Mouse (Mus musculus): Measurements from ENCODE around the gene Polr2a. TPM values are rescaled to one million over a fixed set of nuclear protein-coding genes. Genes with fewer than 3 reads are reported as not detected.
"Not testable (repeated sequence)": the region's sequence is repeated elsewhere in the genome, so short reads cannot be mapped to it uniquely, and the experiment has no call there.

Polr2a gene
- polyA plus RNA-seq, 1 experiment from 2014 or later = 27.2 TPM

- H3K9ac ChIP-seq = no peak overlapping the region
- H3K27me3 ChIP-seq = no peaks in the 10 kb centered on the region
- no peak for ATAC-seq (ENCODE audit: low FRiP score, low read depth)
- no peaks in the 10 kb centered on the region for H3K36me3 ChIP-seq
- H3K4me2 ChIP-seq (replicated peaks) = no peak overlapping the region
- peaks cover 12% of the 10 kb centered on the region for H3K4me1 ChIP-seq
- no peaks in the 10 kb centered on the region for H3K9me3 ChIP-seq
- no peak overlapping the region for H3K4me3 ChIP-seq
- H3K27ac ChIP-seq = no peak overlapping the region
- 55% methylated on average over 3 of the region's 3 CpGs for WGBS
These were observed 49.7 kb downstream of the Polr2a start for GRCm38 (mm10) chr11:69708614-69709265.

DNA sequence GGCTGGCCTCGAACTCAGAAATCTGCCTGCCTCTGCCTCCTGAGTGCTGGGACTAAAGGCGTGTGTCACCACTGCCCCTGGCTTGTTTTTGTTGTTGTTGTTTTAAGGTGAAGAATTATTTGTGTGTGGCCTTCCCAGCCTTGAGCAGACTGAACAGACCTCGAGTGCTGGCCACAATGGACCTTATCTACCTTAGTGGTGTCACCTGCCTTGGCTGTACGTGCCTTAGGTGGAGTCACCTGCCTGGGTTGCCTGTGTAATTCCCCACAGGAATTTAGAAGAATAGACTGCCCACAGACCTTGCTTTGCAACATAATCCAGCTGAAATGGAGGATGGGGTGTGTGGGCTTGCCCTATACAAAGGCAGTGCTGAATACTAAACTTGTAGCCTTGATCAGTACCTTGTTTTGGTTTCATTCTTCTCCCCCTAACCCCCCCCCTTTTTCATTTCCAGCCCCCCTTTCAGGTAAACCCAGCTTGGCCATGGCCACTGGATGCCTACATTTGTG is 50.5 kb downstream of the Polr2a start:
- no peak for ATAC-seq (ENCODE audit: low FRiP score, low read depth)
- Histone ChIP-seq H3K4me3 (no peak overlapping the region), H3K36me3 (no peaks in the 10 kb centered on the region), H3K27ac (no peak overlapping the region), H3K4me1 (peaks cover 12% of the 10 kb centered on the region), H3K9me3 (no peaks in the 10 kb centered on the region), H3K4me2 (replicated peaks) (no peak overlapping the region), H3K27me3 (no peaks in the 10 kb centered on the region), H3K9ac (no peak overlapping the region)
- 82% methylated on average over 4 of the region's 4 CpGs for WGBS

DNA sequence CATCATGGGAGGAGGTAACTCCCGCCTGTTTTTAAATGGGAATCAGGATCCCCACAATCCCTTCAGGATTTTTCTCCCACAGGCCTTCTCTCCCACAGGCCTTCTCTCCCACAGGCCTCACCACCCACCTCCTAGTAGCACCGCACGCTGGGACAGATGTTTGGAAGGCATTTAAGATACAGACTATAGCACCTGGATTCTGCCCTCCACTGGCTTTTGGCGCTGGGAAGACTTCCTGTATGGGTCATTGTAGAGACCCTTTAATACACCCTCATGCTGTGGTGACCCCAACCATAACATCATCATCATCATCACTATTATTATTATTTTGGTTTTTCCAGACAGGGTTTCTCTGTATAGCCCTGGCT is 51.0 kb downstream of the Polr2a start:
- WGBS = 89% methylated on average over 4 of the region's 4 CpGs
- H3K9ac ChIP-seq = no peak overlapping the region
- H3K9me3 ChIP-seq = no peaks in the 10 kb centered on the region
- H3K36me3 ChIP-seq = no peaks in the 10 kb centered on the region
- H3K27me3 ChIP-seq = no peaks in the 10 kb centered on the region
- H3K4me1 ChIP-seq = peaks cover 12% of the 10 kb centered on the region
- no peak overlapping the region for H3K27ac ChIP-seq
- no peak overlapping the region for H3K4me2 ChIP-seq (replicated peaks)
- no peak for ATAC-seq (ENCODE audit: low FRiP score, low read depth)
- H3K4me3 ChIP-seq = no peak overlapping the region

- Histone ChIP-seq H3K4me2 (replicated peaks) (no peak overlapping the region), H3K27ac (no peak overlapping the region), H3K9ac (no peak overlapping the region), H3K4me1 (peaks cover 12% of the 10 kb centered on the region), H3K4me3 (no peak overlapping the region), H3K36me3 (no peaks in the 10 kb centered on the region), H3K9me3 (no peaks in the 10 kb centered on the region), H3K27me3 (no peaks in the 10 kb centered on the region)
- no peak for ATAC-seq (ENCODE audit: low FRiP score, low read depth)
- 46% methylated on average over 6 of the region's 6 CpGs for WGBS
These were observed 51.5 kb downstream of the Polr2a start for GRCm38 (mm10) chr11:69706775-69707479.

- H3K27ac ChIP-seq = no peak overlapping the region
- peaks cover 8% of the 10 kb centered on the region for H3K4me1 ChIP-seq
- no peaks in the 10 kb centered on the region for H3K27me3 ChIP-seq
- WGBS = 42% methylated on average over 2 of the region's 2 CpGs
- H3K4me2 ChIP-seq (replicated peaks) = no peak overlapping the region
- H3K36me3 ChIP-seq = no peaks in the 10 kb centered on the region
- no peak for ATAC-seq (ENCODE audit: low FRiP score, low read depth)
- H3K9ac ChIP-seq = no peak overlapping the region
- no peaks in the 10 kb centered on the region for H3K9me3 ChIP-seq
- no peak overlapping the region for H3K4me3 ChIP-seq
These were observed 53.8 kb downstream of the Polr2a start for GRCm38 (mm10) chr11:69704613-69705010.

DNA sequence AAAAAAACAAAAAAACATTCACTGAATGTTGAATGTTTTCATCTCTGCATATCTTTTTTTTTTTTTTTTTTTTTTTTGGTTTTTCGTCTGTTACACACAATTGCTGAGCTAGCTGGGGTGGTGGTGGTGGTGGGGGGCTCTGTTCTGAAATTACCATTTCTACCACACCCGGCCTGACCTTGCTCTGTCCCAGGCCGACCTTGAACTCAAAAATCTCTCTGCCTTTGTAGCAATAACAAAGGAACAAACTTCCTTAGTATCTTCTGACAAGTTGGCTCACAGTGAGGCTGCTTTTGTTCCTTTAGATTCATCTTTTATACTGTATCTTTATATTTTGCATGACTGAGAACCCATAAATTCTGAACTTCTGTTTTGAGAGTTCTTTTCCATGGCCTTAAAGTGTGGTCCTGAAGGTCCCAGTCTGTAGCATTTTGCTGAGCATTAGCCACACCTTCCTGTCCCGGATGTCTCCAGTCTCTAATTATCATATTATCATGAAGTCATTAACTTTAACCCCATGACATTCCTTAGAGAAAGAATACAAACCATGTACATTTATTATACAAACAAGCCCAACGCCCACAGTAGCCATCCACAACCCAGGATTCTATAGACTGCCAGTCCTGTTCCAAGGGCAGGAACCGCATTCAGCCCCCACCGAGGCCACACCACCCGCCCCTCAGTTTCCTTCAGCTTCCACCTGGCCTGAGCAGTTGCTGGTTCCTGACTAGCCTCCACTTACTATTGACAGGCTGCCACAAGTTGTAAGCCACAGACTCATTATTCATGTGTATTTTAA is 54.4 kb downstream of the Polr2a start:
- Histone ChIP-seq H3K9ac (no peak overlapping the region), H3K36me3 (no peaks in the 10 kb centered on the region), H3K4me2 (replicated peaks) (no peak overlapping the region), H3K4me1 (peaks cover 2% of the 10 kb centered on the region), H3K27ac (no peak overlapping the region), H3K4me3 (no peak overlapping the region), H3K27me3 (no peaks in the 10 kb centered on the region), H3K9me3 (no peaks in the 10 kb centered on the region)
- no peak for ATAC-seq (ENCODE audit: low FRiP score, low read depth)
- 70% methylated on average over 8 of the region's 8 CpGs for WGBS

- H3K4me2 ChIP-seq (replicated peaks); H3K4me3 ChIP-seq; H3K9ac ChIP-seq; H3K9me3 ChIP-seq; H3K27ac ChIP-seq; ATAC-seq (ENCODE audit: low FRiP score, low read depth); H3K36me3 ChIP-seq; H3K4me1 ChIP-seq; H3K27me3 ChIP-seq: not testable (repeated sequence)
- 72% methylated on average over 3 of the region's 3 CpGs for WGBS
These were observed 55.1 kb downstream of the Polr2a start for GRCm38 (mm10) chr11:69703381-69703780.

GRCm38 (mm10) chr11:69702886-69703285 is 55.6 kb downstream of the Polr2a start:
- H3K9ac ChIP-seq; H3K4me3 ChIP-seq; H3K9me3 ChIP-seq; H3K27me3 ChIP-seq; H3K4me2 ChIP-seq (replicated peaks); ATAC-seq (ENCODE audit: low FRiP score, low read depth); H3K27ac ChIP-seq; H3K36me3 ChIP-seq; H3K4me1 ChIP-seq: not testable (repeated sequence)
- WGBS = 94% methylated on average over 10 of the region's 10 CpGs

GRCm38 (mm10) chr11:69699595-69699994 is 58.8 kb downstream of the Polr2a start:
- peaks cover 15% of the 10 kb centered on the region for H3K4me1 ChIP-seq
- H3K9me3 ChIP-seq = no peaks in the 10 kb centered on the region
- no peaks in the 10 kb centered on the region for H3K27me3 ChIP-seq
- no peak overlapping the region for H3K9ac ChIP-seq
- no peak for ATAC-seq (ENCODE audit: low FRiP score, low read depth)
- WGBS = 61% methylated on average over 1 of the region's 1 CpGs
- no peak overlapping the region for H3K4me3 ChIP-seq
- H3K36me3 ChIP-seq = no peaks in the 10 kb centered on the region
- no peak overlapping the region for H3K27ac ChIP-seq
- H3K4me2 ChIP-seq (replicated peaks) = no peak overlapping the region

DNA sequence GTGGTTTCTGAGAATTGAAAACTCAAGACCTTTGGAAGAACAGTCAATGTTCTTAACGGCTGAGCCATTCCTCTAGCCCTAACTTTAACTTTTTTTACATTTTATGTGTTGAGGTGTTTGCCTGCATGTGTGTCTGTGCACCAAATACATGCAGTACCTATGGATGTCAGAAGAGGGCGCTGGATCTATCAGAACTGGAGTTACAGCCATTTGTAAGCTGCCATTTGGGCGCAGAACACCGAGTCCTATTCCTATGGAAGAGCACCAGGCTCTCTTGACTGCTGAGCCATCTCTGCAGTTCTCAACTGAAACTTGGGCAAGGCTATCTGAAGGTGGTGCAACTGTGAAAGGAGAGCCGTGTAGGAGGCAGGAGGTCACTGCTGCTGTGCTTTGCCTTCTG is 59.9 kb downstream of the Polr2a start:
- H3K9me3 ChIP-seq = no peaks in the 10 kb centered on the region
- H3K4me2 ChIP-seq (replicated peaks) = no peak overlapping the region
- H3K4me1 ChIP-seq = peaks cover 15% of the 10 kb centered on the region
- no peak overlapping the region for H3K27ac ChIP-seq
- no peaks in the 10 kb centered on the region for H3K27me3 ChIP-seq
- ATAC-seq (ENCODE audit: low FRiP score, low read depth) = no peak
- WGBS = 67% methylated on average over 5 of the region's 5 CpGs
- H3K9ac ChIP-seq = no peak overlapping the region
- no peaks in the 10 kb centered on the region for H3K36me3 ChIP-seq
- no peak overlapping the region for H3K4me3 ChIP-seq

GRCm38 (mm10) chr11:69697396-69697795 is 61.0 kb downstream of the Polr2a start:
- Histone ChIP-seq H3K9ac (no peak overlapping the region), H3K27ac (no peak overlapping the region), H3K36me3 (no peaks in the 10 kb centered on the region), H3K4me1 (peaks cover 15% of the 10 kb centered on the region), H3K4me3 (no peak overlapping the region), H3K27me3 (no peaks in the 10 kb centered on the region), H3K9me3 (no peaks in the 10 kb centered on the region), H3K4me2 (replicated peaks) (no peak overlapping the region)
- 90% methylated on average over 3 of the region's 3 CpGs for WGBS
- ATAC-seq (ENCODE audit: low FRiP score, low read depth) = no peak

Measured in limb, embryonic 13.5 days (tissue).